Mouse (Mus musculus): ENCODE measurements at regions not wholly inside any gene's neighbourhood (a gene's known extent, or its start where the extent isn't known, plus 50 kb on each side); places are given as distances from the start of the nearest gene placed in this dataset.

- no peak for ATAC-seq (replicated peaks; ENCODE audit: poor library complexity)
Observed at GRCm38 (mm10) chr1:75888499-75889208, 342.6 kb downstream of the Slc4a3 start.

- no peak for ATAC-seq (replicated peaks; ENCODE audit: poor library complexity)
Observed at GRCm38 (mm10) chr1:75889847-75890591, 344.0 kb downstream of the Slc4a3 start.

DNA sequence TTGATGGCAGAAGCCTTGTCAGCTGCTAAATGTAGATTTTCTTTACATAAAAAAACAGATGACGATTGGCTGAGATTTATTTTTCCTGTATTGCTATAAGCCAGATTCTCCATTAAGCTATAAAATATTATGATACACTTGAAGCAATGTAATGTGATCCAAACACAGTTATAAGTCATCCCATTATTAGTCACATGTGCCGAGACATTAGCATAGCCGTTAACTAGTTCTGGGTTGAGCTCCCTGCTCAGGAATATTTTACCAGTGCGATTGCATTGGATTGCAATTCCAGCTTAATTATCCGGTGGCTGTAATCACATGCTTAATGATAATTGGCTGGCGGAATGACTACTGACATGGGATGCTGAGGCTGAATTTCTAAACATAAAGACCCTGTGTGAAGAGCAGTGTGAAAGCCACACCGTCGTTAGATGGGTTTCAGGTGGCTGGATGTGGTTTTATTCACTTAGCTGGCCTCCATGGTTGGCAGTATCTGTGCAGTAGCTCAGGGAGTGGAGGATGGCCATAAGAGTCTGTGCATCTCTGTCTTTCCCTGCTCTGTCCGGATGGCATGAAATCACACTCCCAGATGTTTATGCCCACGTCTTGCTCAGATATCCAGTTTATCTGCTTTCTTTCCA lies 344.7 kb downstream of the Slc4a3 start:
- no peak for ATAC-seq (replicated peaks; ENCODE audit: poor library complexity)

GRCm38 (mm10) chr1:75895550-75895949 lies 349.5 kb downstream of the Slc4a3 start:
- ATAC-seq (replicated peaks; ENCODE audit: poor library complexity): no peak

- ATAC-seq (replicated peaks; ENCODE audit: poor library complexity): no peak
Observed at GRCm38 (mm10) chr1:75901146-75901545, 355.1 kb downstream of the Slc4a3 start.

GRCm38 (mm10) chr1:75905699-75906470 lies 359.8 kb downstream of the Slc4a3 start:
- ATAC-seq (replicated peaks; ENCODE audit: poor library complexity): no peak

DNA sequence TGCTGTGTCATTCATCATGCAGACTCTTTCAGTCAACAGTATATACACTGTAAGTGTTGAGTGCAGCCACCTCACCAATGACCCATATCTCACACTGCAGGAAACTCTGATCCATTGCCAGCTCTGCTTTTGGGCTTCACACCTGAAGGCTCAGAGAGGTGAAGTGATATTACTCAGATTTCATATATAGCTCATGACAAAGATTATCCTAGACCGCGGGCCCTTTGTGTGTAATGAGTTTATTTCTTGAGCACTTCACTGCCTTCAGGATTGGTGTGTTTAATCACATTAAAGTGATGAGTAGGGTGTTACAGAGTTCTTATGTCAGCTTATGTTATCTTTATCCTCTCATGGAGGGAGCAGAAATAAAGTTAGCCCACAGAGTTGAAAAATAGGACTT lies 369.2 kb downstream of the Slc4a3 start:
- no peak for ATAC-seq (replicated peaks; ENCODE audit: poor library complexity)

DNA sequence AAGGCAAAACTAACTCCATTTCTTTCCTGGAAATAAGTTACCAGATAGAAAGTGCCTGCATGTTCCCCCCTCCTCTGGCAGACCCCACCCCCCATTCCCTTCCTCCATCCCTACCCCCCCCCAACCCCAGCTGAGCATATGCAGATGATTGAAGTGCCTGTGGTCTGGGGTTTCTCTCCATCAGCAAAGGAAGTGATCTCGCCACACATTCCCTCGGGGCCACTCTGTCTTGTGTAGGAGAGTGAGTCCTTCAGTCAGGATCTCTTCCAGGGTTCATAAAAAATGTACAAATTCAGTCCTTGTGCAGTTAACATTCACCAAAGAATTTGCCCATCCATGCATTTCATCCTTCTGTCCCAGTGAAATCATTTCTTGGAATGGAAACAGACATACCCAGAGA lies 370.1 kb downstream of the Slc4a3 start:
- no peak for ATAC-seq (replicated peaks; ENCODE audit: poor library complexity)

DNA sequence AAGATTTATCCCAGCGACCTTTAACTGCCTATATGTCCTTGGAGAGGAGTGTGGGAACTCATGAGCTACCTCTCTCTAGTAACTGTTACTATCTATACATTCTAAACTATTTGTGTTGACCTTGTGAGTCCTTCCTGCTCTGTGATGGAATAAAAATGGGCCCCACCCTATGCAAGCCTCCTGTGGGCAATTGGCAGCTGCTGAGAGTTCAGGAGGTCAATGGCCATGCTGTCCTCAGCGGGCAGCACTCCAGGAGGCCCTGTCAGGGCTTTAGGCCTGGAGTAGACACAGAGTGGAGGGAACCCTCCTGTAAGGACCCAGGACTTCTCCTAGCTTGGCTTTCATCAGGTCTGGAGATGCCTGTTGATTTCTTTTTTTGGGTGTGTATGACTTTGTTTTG lies 373.1 kb downstream of the Slc4a3 start:
- no peak for ATAC-seq (replicated peaks; ENCODE audit: poor library complexity)

- no peak for ATAC-seq (replicated peaks; ENCODE audit: poor library complexity)
Observed at GRCm38 (mm10) chr1:75925046-75925445, 379.0 kb downstream of the Slc4a3 start.

- ATAC-seq (replicated peaks; ENCODE audit: poor library complexity): 0 out of 2 replicates have a peak, but pooled peaks have one; percentile 34
Observed at GRCm38 (mm10) chr1:75925802-75926201, 379.7 kb downstream of the Slc4a3 start.

DNA sequence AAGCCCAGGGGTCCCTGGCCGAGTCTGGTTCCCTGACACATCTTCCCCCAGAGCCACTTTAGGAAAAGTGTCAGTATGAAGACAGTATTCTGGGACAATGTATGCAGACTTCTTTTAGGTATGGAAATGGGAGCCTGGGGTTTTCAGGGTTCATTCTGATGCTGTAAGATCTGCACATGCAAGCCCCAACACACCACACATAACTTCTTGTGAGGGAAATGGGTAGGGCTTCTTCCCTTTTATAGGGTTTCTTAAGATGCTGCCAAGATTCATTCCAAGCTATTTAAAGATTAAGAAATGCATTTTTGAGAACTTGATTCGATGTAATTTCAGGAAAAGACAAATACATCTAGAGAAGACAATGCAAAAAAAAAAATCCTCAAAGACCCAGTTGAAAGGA lies 385.8 kb downstream of the Slc4a3 start:
- no peak for ATAC-seq (replicated peaks; ENCODE audit: poor library complexity)

DNA sequence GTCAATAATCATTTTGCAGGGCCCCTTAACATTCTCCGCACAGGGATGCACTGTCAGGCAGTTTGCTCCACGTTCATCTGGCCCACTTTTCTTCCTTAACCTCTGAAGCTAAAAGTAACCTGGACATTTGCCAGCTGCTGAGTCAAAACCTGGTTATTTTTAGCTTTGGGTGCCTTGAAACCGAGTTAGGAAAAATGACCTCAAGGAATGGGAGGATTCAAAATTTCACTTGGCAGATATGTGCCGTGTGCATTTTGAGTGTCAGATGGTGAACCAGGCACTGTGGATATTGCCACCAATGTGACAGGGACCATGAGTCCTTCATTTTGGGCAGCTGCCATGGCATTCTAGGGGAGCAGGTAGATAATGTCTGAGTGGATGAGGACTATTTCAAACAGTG lies 387.8 kb downstream of the Slc4a3 start:
- no peak for ATAC-seq (replicated peaks; ENCODE audit: poor library complexity)

GRCm38 (mm10) chr1:75934761-75935160 lies 388.7 kb downstream of the Slc4a3 start:
- ATAC-seq (replicated peaks; ENCODE audit: poor library complexity): no peak

GRCm38 (mm10) chr1:75935866-75936265 lies 389.8 kb downstream of the Slc4a3 start:
- no peak for ATAC-seq (replicated peaks; ENCODE audit: poor library complexity)

GRCm38 (mm10) chr1:75936596-75936995 lies 390.5 kb downstream of the Slc4a3 start:
- no peak for ATAC-seq (replicated peaks; ENCODE audit: poor library complexity)

- ATAC-seq (replicated peaks; ENCODE audit: poor library complexity): no peak
Observed at GRCm38 (mm10) chr1:75937331-75937730, 391.3 kb downstream of the Slc4a3 start.

GRCm38 (mm10) chr1:75946290-75946839 lies 400.3 kb downstream of the Slc4a3 start:
- no peak for ATAC-seq (replicated peaks; ENCODE audit: poor library complexity)

DNA sequence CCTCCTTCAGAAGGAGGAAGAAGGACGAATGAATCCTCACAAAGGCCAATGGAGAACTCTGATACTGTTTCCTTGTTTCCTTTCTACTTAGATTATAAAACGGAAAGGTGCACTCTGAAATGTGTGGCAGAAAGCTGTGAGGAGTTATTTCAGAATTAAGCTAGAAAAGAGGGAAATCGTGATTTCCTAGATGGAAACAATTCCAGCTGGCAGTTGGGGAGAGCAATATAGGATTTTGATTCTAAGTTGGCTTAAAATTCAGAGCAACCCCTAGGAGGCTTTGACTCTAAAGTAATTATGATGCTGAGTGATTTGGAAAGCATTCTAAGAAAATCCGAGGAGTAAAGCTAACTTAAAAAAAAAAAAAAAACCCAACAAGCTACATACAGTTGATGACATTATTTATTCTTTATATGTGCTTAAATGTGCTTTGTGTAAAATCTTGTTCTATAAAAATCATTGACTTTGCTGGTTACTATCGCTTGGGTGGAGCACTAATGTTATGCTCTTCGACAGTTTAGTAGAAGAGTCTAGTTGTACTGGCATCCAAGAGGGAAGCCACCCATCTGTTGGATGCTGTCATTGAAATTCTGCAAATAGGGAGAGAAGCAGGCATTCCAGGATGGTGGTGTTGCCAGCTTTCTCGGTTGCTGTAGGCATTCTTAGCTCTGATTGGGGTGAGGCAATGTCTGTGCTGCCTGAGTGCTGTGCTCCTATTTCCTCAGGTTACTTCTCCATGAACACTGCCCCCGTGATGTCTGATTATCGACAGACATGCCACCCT lies 432.3 kb downstream of the Slc4a3 start:
- no peak for ATAC-seq (replicated peaks; ENCODE audit: poor library complexity)

DNA sequence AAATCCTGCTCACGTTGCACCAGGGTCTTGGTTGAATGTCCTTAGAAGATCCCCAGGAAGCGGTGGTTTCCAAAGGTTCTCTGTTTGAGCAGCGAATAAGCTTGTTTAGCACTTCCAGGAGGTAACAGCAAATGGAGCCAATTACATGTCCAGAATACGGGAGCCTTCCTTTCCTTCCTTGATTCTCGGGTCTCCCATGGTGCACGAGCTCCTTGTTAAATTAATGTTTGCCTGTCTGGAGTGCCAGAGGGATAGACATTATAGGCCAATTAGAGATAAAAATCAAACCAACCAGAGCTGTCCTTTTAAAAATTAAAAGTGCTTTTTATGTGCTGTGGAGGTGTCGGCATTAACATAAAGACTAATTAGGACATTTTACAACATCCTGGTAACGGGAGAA lies 437.0 kb downstream of the Slc4a3 start:
- no peak for ATAC-seq (replicated peaks; ENCODE audit: poor library complexity)

Data from megakaryocyte progenitor cell, adult 5-6 weeks (primary cell).